Mouse (Mus musculus) midbrain, embryonic 15.5 days (tissue): ENCODE measurements around the gene Zfp661. TPM values are rescaled to one million over a fixed set of nuclear protein-coding genes. Genes with fewer than 3 reads are reported as not detected.

Experiments used
- polyA plus RNA-seq: library from polyadenylated mRNA; unstranded; fragments of >200 nt; fragmentation: Nextera tagmentation; extraction: Ambion mirVana; gene quantifications from 2 replicates; pipeline ENCODE4 v1.2.1, GENCODE M21; 2015

Gene Zfp661
- polyA plus RNA-seq, 1 experiment from 2014 or later, result 8.0 TPM

Other genes with a start within 250 kb of the Zfp661 start
- gene Astl, start 248.5 kb downstream of the Zfp661 start, polyA plus RNA-seq, result not detected in 2 replicates
- gene Adra2b, start 223.9 kb downstream of the Zfp661 start, polyA plus RNA-seq, result 0.19 and 0.34 TPM in 2 replicates
- 0.21 and 0.24 TPM in 2 replicates for gene Gpat2, start 161.9 kb downstream of the Zfp661 start, polyA plus RNA-seq
- gene Fahd2a, start 142.5 kb downstream of the Zfp661 start, polyA plus RNA-seq, result 31.8 and 35.8 TPM in 2 replicates
- 8.9 and 10.0 TPM in 2 replicates for gene Kcnip3, start 65.0 kb downstream of the Zfp661 start, polyA plus RNA-seq
- gene Prom2, start 45.6 kb downstream of the Zfp661 start, polyA plus RNA-seq, result 0.06 and 0.14 TPM in 2 replicates
- 145 and 151 TPM in 2 replicates for gene Mrps5, start 128 bp upstream of the Zfp661 start, polyA plus RNA-seq
- 1.5 and 2.7 TPM in 2 replicates for gene Mal, start 69.6 kb upstream of the Zfp661 start, polyA plus RNA-seq
- 0.98 and 1.1 TPM in 2 replicates for gene Mall, start 142.8 kb upstream of the Zfp661 start, polyA plus RNA-seq
- 16.9 and 17.7 TPM in 2 replicates for gene Nphp1, start 201.8 kb upstream of the Zfp661 start, polyA plus RNA-seq
- 33.5 and 35.1 TPM in 2 replicates for gene Mtln, start 205.4 kb upstream of the Zfp661 start, polyA plus RNA-seq
- 7.0 and 7.2 TPM in 2 replicates for gene Bub1, start 244.8 kb upstream of the Zfp661 start, polyA plus RNA-seq